Mouse (Mus musculus) stomach, embryonic 14.5 days (tissue): ENCODE measurements around the gene Il18r1. TPM values are rescaled to one million over a fixed set of nuclear protein-coding genes. Genes with fewer than 3 reads are reported as not detected.

Source experiments
- ATAC-seq: fragments of 200-750 bp; cut with Nextera tagmentation; 2 replicates; pipeline ENCODE4 v1.8.0; 2017; ENCODE audit warnings: low read depth, moderate TSS enrichment; ENCODE audit not compliant: insufficient number of reproducible peaks, insufficient read depth, low FRiP score
- H3K27ac ChIP-seq: fragments of 300-500 bp; sonication (generic); 2 replicates; pipeline ENCODE4 v1.5.1; 2014; ENCODE audit warnings: mild to moderate bottlenecking, low read length, moderate library complexity, mixed read lengths
- H3K27me3 ChIP-seq: fragments of 300-500 bp; sonication (generic); 2 replicates; pipeline ENCODE4 v1.6.1; 2014; ENCODE audit warnings: low read length, control low read depth, mixed read lengths; ENCODE audit not compliant: control insufficient read depth, insufficient read depth
- H3K36me3 ChIP-seq: fragments of 300-500 bp; sonication (generic); 2 replicates; pipeline ENCODE4 v1.6.1; 2014; ENCODE audit warnings: mild to moderate bottlenecking, control low read depth, low read length, moderate library complexity, mixed read lengths; ENCODE audit not compliant: control insufficient read depth, insufficient read depth
- H3K4me1 ChIP-seq: fragments of 300-500 bp; sonication (generic); 2 replicates; pipeline ENCODE4 v1.6.1; 2014; ENCODE audit warnings: low read length, control low read depth, mixed read lengths; ENCODE audit not compliant: control insufficient read depth, insufficient read depth
- H3K4me2 ChIP-seq: fragments of 300-500 bp; sonication (generic); replicated peaks from 2 replicates; pipeline ENCODE4 v1.6.1; 2014; ENCODE audit warnings: low read depth, low read length, control low read depth
- H3K4me3 ChIP-seq: fragments of 300-500 bp; sonication (generic); 2 replicates; pipeline ENCODE4 v1.5.1; 2014; ENCODE audit warnings: low read depth, low read length, control low read depth
- H3K9ac ChIP-seq: fragments of 300-500 bp; sonication (generic); replicated peaks from 2 replicates; pipeline ENCODE4 v1.6.1; 2014; ENCODE audit warnings: low read depth, mild to moderate bottlenecking, control low read depth, low read length, moderate library complexity, mixed read lengths
- H3K9me3 ChIP-seq: fragments of 300-500 bp; sonication (generic); 2 replicates; pipeline ENCODE4 v1.6.1; 2016; ENCODE audit warnings: low read depth, low read length, control low read depth; ENCODE audit not compliant: control insufficient read depth
- WGBS: fragments of 180-500 bp; shearing (Covaris S2); extraction: QIAGEN DNeasy Blood & Tissue Kit; methylation state at CpG from one replicate; pipeline ENCODE4 v1.1.7; 2014; 5-methylcytosine and 5-hydroxymethylcytosine counted together
- polyA plus RNA-seq: library from polyadenylated mRNA; unstranded; fragments of >200 nt; fragmentation: Nextera tagmentation; extraction: Ambion mirVana; gene quantifications from 2 replicates; pipeline ENCODE4 v1.2.1, GENCODE M21; 2014

Gene Il18r1
- polyA plus RNA-seq, 1 experiment from 2014 or later = 0.93 TPM

DNA sequence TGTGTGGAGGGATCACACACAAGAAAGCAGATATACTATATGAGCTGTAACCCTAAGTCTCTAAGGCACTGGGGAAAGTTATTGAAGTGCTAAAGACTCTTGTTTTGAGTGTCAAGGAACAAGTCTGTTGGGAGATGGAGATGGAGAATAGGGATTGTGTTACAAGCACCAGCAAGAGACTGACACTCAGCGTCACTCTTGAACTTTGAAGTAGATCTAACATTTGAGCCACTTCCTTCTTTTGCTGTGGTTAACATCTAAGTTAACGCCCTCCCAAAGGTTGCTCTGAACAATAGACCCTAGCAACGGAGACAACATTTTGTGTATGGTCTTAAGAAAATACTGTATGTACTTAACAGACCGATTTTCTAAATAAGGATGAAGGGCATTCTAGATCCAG is 8.3 kb downstream of the Il18r1 start:
- Histone ChIP-seq H3K4me3 (no peak overlapping the region), H3K36me3 (no peaks in the 10 kb centered on the region), H3K27ac (no peak overlapping the region), H3K9me3 (no peaks in the 10 kb centered on the region), H3K27me3 (no peaks in the 10 kb centered on the region), H3K4me2 (no peak overlapping the region), H3K9ac (no peak overlapping the region), H3K4me1 (no peaks in the 10 kb centered on the region)
- no peak for ATAC-seq
- WGBS = 88% methylated on average over 4 of the region's 4 CpGs

DNA sequence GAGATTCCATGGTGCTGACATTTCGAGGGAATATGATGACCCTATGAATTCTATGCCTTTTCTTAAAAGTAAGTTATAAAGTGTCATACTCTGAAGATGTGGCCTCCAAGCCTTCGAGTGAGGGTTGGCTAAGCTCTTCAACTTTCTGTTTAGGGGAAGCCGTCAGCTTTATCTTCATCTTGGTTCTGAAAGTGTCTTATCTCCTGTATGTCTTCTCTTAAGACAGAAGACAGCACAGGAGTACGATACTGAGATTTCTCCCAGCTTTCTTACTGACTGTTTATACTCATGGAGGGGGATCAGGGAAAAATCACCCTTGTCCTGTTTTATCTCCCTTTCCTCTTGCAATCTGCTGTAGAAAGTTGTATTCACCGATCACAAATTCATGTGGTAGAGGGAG is 9.0 kb downstream of the Il18r1 start:
- Histone ChIP-seq H3K9ac (no peak overlapping the region), H3K27me3 (no peaks in the 10 kb centered on the region), H3K9me3 (no peaks in the 10 kb centered on the region), H3K4me1 (no peaks in the 10 kb centered on the region), H3K4me3 (no peak overlapping the region), H3K36me3 (no peaks in the 10 kb centered on the region), H3K27ac (no peak overlapping the region), H3K4me2 (no peak overlapping the region)
- ATAC-seq = no peak
- WGBS = 70% methylated on average over 5 of the region's 5 CpGs

DNA sequence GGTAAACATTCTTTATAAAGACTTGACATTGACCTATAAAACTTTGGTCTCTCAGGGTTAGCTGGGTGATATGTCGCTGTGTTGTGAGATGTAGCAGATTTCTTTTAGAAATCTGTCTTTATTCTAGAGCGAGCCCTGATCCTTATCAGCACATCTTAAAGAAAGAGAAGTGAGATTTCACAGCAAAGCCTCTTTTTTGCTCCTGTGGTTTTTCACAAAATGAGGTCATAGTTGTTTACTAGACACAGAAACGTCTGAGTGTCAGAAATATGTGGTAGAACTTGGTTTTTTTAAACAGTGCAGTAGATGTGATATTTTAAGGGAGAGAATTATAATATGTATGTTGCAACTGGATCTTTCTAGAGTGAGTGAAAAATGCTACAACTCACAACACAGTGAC is 10.3 kb downstream of the Il18r1 start:
- ATAC-seq = no peak
- no peak overlapping the region for H3K4me2 ChIP-seq
- H3K27me3 ChIP-seq = no peaks in the 10 kb centered on the region
- no peaks in the 10 kb centered on the region for H3K36me3 ChIP-seq
- H3K9me3 ChIP-seq = no peaks in the 10 kb centered on the region
- no peak overlapping the region for H3K27ac ChIP-seq
- no peak overlapping the region for H3K4me3 ChIP-seq
- 48% methylated on average over 3 of the region's 3 CpGs for WGBS
- H3K9ac ChIP-seq = no peak overlapping the region
- no peaks in the 10 kb centered on the region for H3K4me1 ChIP-seq

DNA sequence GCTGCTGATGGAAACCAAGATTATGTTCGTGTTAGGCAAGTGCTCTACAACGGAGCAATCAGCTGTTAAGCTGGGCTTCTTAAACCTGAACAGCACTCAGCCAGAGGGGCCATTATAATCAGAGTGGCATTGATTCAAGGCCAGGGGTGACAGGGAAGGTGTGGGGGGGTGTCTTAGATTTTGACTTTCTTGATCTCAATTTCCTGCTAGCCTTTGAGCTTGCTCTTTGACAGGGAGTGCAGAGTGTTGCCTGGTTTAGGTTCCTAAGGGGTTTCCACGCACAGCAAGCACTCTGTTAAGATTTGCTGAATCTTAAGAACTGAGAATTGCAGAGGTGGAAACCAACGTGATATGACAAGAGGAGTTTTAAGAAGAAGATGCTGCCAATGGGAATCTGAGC is 11.4 kb downstream of the Il18r1 start:
- WGBS = 63% methylated on average over 4 of the region's 4 CpGs
- no peak for ATAC-seq

DNA sequence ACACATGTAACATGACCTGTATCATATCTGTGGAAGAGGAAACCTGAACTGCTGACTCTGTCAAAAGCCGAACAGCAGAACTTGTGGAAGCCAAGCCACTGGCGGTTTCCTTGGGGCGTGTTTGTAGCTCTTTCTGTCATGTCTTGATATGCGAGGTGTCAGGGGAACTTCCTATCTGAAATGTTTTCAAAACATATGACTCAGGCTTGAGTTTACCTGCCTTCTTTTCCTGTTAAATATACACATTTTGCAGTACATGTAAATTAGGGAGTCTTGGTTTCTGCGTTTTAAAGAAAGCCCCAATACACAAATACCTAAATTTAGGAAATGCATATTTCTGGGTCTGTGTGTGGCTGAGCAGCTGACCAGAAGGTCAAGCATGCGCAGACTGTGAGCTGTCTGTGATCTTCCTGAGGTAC is 14.2 kb downstream of the Il18r1 start:
- no peaks in the 10 kb centered on the region for H3K9me3 ChIP-seq
- no peak overlapping the region for H3K4me3 ChIP-seq
- H3K36me3 ChIP-seq = no peaks in the 10 kb centered on the region
- no peak for ATAC-seq
- H3K4me1 ChIP-seq = no peaks in the 10 kb centered on the region
- H3K4me2 ChIP-seq = no peak overlapping the region
- WGBS = 66% methylated on average over 6 of the region's 6 CpGs
- H3K9ac ChIP-seq = no peak overlapping the region
- H3K27me3 ChIP-seq = no peaks in the 10 kb centered on the region
- H3K27ac ChIP-seq = no peak overlapping the region

More for the DNA sequence above, 11.4 kb downstream of the Il18r1 start:
- Histone ChIP-seq H3K4me2 (no peak overlapping the region), H3K27me3 (no peaks in the 10 kb centered on the region), H3K9me3 (no peaks in the 10 kb centered on the region), H3K4me3 (no peak overlapping the region), H3K36me3 (no peaks in the 10 kb centered on the region), H3K27ac (no peak overlapping the region), H3K4me1 (no peaks in the 10 kb centered on the region), H3K9ac (no peak overlapping the region)

DNA sequence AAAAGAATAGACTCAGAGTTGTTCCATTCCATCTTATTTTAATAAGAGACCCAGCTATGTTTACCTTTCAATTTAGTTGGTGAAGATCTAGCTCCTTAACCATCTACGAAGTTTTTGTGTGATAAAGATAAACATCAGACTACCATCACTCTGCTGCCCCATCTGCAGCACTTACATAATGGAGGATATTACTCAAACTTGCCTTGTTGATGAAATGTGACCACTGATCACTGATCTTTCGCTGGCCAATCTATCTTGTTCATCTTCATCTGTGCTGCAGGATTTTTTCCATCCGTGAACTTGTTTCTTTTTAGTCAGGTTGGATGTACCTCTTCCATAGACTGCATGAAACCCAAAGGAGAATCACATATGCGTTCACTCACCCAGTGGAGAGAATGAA is 29.2 kb downstream of the Il18r1 start:
- no peak overlapping the region for H3K9ac ChIP-seq
- WGBS = 77% methylated on average over 4 of the region's 4 CpGs
- no peaks in the 10 kb centered on the region for H3K9me3 ChIP-seq
- H3K4me2 ChIP-seq = no peak overlapping the region
- no peaks in the 10 kb centered on the region for H3K27me3 ChIP-seq
- no peak overlapping the region for H3K4me3 ChIP-seq
- no peak for ATAC-seq
- H3K36me3 ChIP-seq = no peaks in the 10 kb centered on the region
- no peak overlapping the region for H3K27ac ChIP-seq
- H3K4me1 ChIP-seq = no peaks in the 10 kb centered on the region

DNA sequence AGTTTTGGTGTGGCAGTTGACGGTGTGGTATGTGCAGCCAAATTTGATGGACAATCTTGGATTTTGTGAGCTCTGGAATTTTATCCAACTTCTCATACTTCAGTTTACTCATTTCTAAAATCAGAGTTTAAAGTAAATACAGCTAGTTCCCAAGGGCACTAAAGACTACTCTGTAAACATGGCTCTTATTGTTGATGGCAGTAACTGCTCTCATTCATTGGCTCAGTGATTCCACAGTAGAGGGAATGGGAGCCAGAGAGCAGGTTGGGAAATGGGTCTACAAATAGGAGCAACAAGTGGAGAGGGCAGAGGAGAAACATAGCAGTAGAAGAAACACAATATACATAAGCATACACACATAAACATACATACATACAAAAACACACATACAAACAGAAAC is 34.4 kb downstream of the Il18r1 start:
- Histone ChIP-seq H3K27me3 (no peaks in the 10 kb centered on the region), H3K4me2 (no peak overlapping the region), H3K36me3 (no peaks in the 10 kb centered on the region), H3K4me3 (no peak overlapping the region), H3K4me1 (no peaks in the 10 kb centered on the region), H3K9me3 (no peaks in the 10 kb centered on the region), H3K9ac (no peak overlapping the region), H3K27ac (no peak overlapping the region)
- 87% methylated on average over 1 of the region's 1 CpGs for WGBS
- no peak for ATAC-seq

DNA sequence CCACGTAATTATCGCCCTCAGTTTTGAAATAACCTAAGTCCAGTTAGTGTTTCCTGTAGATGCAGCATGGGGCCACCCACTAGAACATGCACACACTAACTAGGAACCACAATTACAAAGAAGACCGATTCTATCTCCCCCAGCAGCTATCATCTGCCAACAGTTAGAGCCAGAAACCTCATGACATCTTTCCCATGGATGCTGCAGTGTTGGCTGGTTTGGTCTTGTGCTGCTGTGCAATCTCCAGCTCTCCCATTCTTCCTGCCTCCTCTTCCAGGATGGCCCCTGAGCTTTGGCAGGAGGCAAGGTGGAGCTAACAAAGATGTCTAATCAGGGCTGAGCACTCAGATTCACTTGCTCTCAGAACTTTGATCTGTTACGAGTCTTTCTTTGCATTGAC is 35.8 kb downstream of the Il18r1 start:
- no peak overlapping the region for H3K4me2 ChIP-seq
- H3K4me1 ChIP-seq = no peaks in the 10 kb centered on the region
- H3K27me3 ChIP-seq = no peaks in the 10 kb centered on the region
- no peaks in the 10 kb centered on the region for H3K9me3 ChIP-seq
- no peak overlapping the region for H3K27ac ChIP-seq
- no peak overlapping the region for H3K4me3 ChIP-seq
- no peak for ATAC-seq
- WGBS = 80% methylated on average over 4 of the region's 4 CpGs
- no peaks in the 10 kb centered on the region for H3K36me3 ChIP-seq
- no peak overlapping the region for H3K9ac ChIP-seq

DNA sequence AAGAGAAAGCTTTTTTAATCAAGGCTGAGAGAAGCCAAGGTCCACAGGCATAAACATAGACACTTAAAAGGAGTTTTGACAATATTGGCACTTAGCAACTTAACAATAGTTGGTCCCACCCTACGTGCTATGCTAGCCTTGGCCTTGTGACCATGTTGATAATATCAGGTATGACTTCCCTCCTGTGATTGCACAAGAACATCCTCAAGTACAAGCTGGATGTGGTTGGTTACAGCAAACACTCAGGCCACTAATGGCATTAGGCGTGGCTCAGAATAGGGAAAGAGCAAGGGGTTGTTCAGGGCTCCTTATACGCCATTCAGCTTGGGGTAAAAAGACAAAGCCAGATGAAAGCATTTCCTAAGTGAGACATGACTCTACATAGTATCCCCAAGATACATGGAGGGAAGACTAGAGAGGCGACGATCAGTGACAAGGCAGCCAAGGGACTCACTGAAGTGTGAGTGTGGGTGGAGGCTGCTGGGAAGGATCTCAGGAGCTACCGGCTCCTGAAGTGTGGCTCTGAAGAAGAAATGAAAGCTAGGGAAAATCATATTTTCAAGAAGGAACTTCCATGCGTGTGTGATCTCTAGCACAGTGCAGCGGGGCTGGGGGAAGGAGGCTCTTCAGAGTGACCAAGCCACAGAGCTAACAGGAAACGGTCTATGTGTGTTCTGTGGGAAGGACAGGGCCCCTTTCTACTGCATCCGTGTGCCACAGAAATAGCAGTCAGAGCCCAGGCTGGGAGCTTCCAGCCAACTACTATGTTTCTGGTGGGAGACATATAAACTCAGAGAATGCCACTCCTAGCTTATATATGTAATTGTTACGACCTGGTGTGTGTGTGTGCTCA is 36.4 kb downstream of the Il18r1 start:
- Histone ChIP-seq H3K4me2 (no peak overlapping the region), H3K4me3 (no peak overlapping the region), H3K9ac (no peak overlapping the region), H3K9me3 (no peaks in the 10 kb centered on the region), H3K27ac (no peak overlapping the region), H3K36me3 (no peaks in the 10 kb centered on the region), H3K27me3 (no peaks in the 10 kb centered on the region), H3K4me1 (no peaks in the 10 kb centered on the region)
- no peak for ATAC-seq
- 84% methylated on average over 11 of the region's 11 CpGs for WGBS
